Mouse (Mus musculus): ENCODE data around the gene Rbbp7. TPM values are rescaled to one million over a fixed set of nuclear protein-coding genes. Genes with fewer than 3 reads are reported as not detected.
"Not testable (repeated sequence)": the region's sequence is repeated elsewhere in the genome, so short reads cannot be mapped to it uniquely, and the experiment has no call there.

Gene Rbbp7
- polyA plus RNA-seq, 1 experiment: 25.4 TPM

GRCm38 (mm10) chrX:162759251-162760114, 719 bp upstream of the Rbbp7 start:
- Histone ChIP-seq H3K27me3 (ENCODE audit: control insufficient read depth, insufficient read depth, low read length) (no peaks in the 10 kb centered on the region), H3K4me3 (ENCODE audit: extremely low read depth, insufficient read depth, insufficient read length) (peak overlapping the region; percentile 60), H3K4me1 (ENCODE audit: control insufficient read depth, insufficient read depth, insufficient read length) (no peaks in the 10 kb centered on the region; the same call in 1 of the 2 replicates), H3K36me3 (ENCODE audit: control insufficient read depth, insufficient read depth, low read length) (no peaks in the 10 kb centered on the region), H3K27ac (ENCODE audit: insufficient read depth, low read length) (peak overlapping the region; percentile 93)
- DNase-seq (ENCODE audit: low read depth in 1 of 2, low spot score in 2 of 2): peak; percentile 10 to 12
- 38% methylated on average over 32 of the region's 32 CpGs for whole genome bisulfite sequencing
- TF ChIP-seq POLR2A (IDR thresholded peaks at IDR 0.05; ENCODE audit: low read depth, low read length): no peak
- no peak for TF ChIP-seq CTCF (IDR thresholded peaks at IDR 0.05; ENCODE audit: extremely low read depth, insufficient read depth, insufficient read length, insufficient replicate concordance)

- H3K27me3 ChIP-seq (ENCODE audit: control insufficient read depth, insufficient read depth, low read length): no peaks in the 10 kb centered on the region
- TF ChIP-seq POLR2A (IDR thresholded peaks at IDR 0.05; ENCODE audit: low read depth, low read length): no peak
- TF ChIP-seq CTCF (IDR thresholded peaks at IDR 0.05; ENCODE audit: extremely low read depth, insufficient read depth, insufficient read length, insufficient replicate concordance): no peak
- H3K4me3 ChIP-seq (ENCODE audit: extremely low read depth, insufficient read depth, insufficient read length): peak overlapping the region; percentile 97
- DNase-seq (ENCODE audit: low read depth in 1 of 2, low spot score in 2 of 2): peak in 1 of 2 experiments; percentile 6
- no peak overlapping the region for H3K27ac ChIP-seq (ENCODE audit: insufficient read depth, low read length)
- no peaks in the 10 kb centered on the region; the same call in 1 of the 2 replicates for H3K4me1 ChIP-seq (ENCODE audit: control insufficient read depth, insufficient read depth, insufficient read length)
- 28% methylated on average over 28 of the region's 50 CpGs for WGBS
- no peaks in the 10 kb centered on the region for H3K36me3 ChIP-seq (ENCODE audit: control insufficient read depth, insufficient read depth, low read length)
These were observed 835 bp downstream of the Rbbp7 start for GRCm38 (mm10) chrX:162760958-162761515.

- H3K4me1 ChIP-seq (ENCODE audit: control insufficient read depth, insufficient read depth, insufficient read length): no peaks in the 10 kb centered on the region; the same call in 1 of the 2 replicates
- TF ChIP-seq CTCF (IDR thresholded peaks at IDR 0.05; ENCODE audit: extremely low read depth, insufficient read depth, insufficient read length, insufficient replicate concordance) (no peak), POLR2A (IDR thresholded peaks at IDR 0.05; ENCODE audit: low read depth, low read length) (no peak)
- WGBS: 36% methylated on average over 9 of the region's 9 CpGs
- no peak for DNase-seq (ENCODE audit: low read depth in 1 of 2, low spot score in 2 of 2)
- H3K27me3 ChIP-seq (ENCODE audit: control insufficient read depth, insufficient read depth, low read length): no peaks in the 10 kb centered on the region
- no peaks in the 10 kb centered on the region for H3K36me3 ChIP-seq (ENCODE audit: control insufficient read depth, insufficient read depth, low read length)
- H3K27ac ChIP-seq (ENCODE audit: insufficient read depth, low read length): no peak overlapping the region
- H3K4me3 ChIP-seq (ENCODE audit: extremely low read depth, insufficient read depth, insufficient read length): peak overlapping the region; percentile 97; the same call in 1 of the 2 replicates
These were observed 1.7 kb downstream of the Rbbp7 start for GRCm38 (mm10) chrX:162761716-162762395.

- WGBS: 73% methylated on average over 1 of the region's 1 CpGs
- no peak overlapping the region for H3K4me3 ChIP-seq (ENCODE audit: extremely low read depth, insufficient read depth, insufficient read length)
- no peaks in the 10 kb centered on the region for H3K27me3 ChIP-seq (ENCODE audit: control insufficient read depth, insufficient read depth, low read length)
- H3K4me1 ChIP-seq (ENCODE audit: control insufficient read depth, insufficient read depth, insufficient read length): no peaks in the 10 kb centered on the region
- DNase-seq (ENCODE audit: low read depth in 1 of 2, low spot score in 2 of 2): no peak
- TF ChIP-seq CTCF (IDR thresholded peaks at IDR 0.05; ENCODE audit: extremely low read depth, insufficient read depth, insufficient read length, insufficient replicate concordance): no peak
- no peak for TF ChIP-seq POLR2A (IDR thresholded peaks at IDR 0.05; ENCODE audit: low read depth, low read length)
- no peaks in the 10 kb centered on the region; the same call in 1 of the 2 replicates for H3K36me3 ChIP-seq (ENCODE audit: control insufficient read depth, insufficient read depth, low read length)
- H3K27ac ChIP-seq (ENCODE audit: insufficient read depth, low read length): no peak overlapping the region
These were observed 10.5 kb downstream of the Rbbp7 start for GRCm38 (mm10) chrX:162770726-162771125.

GRCm38 (mm10) chrX:162788372-162788771, 28.2 kb downstream of the Rbbp7 start:
- H3K4me3 ChIP-seq (ENCODE audit: extremely low read depth, insufficient read depth, insufficient read length): no peak overlapping the region
- H3K27me3 ChIP-seq (ENCODE audit: control insufficient read depth, insufficient read depth, low read length): no peaks in the 10 kb centered on the region
- no peak overlapping the region for H3K27ac ChIP-seq (ENCODE audit: insufficient read depth, low read length)
- no peaks in the 10 kb centered on the region for H3K4me1 ChIP-seq (ENCODE audit: control insufficient read depth, insufficient read depth, insufficient read length)
- WGBS: 48% methylated on average over 1 of the region's 1 CpGs
- no peak for TF ChIP-seq POLR2A (IDR thresholded peaks at IDR 0.05; ENCODE audit: low read depth, low read length)
- no peak for TF ChIP-seq CTCF (IDR thresholded peaks at IDR 0.05; ENCODE audit: extremely low read depth, insufficient read depth, insufficient read length, insufficient replicate concordance)
- peaks cover 1% of the 10 kb centered on the region; the same call in 1 of the 2 replicates for H3K36me3 ChIP-seq (ENCODE audit: control insufficient read depth, insufficient read depth, low read length)
- no peak for DNase-seq (ENCODE audit: low read depth in 1 of 2, low spot score in 2 of 2)

GRCm38 (mm10) chrX:162791392-162791791, 31.2 kb downstream of the Rbbp7 start:
- not testable (repeated sequence) for DNase-seq (ENCODE audit: low read depth in 1 of 2, low spot score in 2 of 2)

More at GRCm38 (mm10) chrX:162791392-162791791, 31.2 kb downstream of the Rbbp7 start:
- not testable (repeated sequence) for H3K4me1 ChIP-seq (ENCODE audit: control insufficient read depth, insufficient read depth, insufficient read length); H3K27ac ChIP-seq (ENCODE audit: insufficient read depth, low read length); H3K27me3 ChIP-seq (ENCODE audit: control insufficient read depth, insufficient read depth, low read length); H3K36me3 ChIP-seq (ENCODE audit: control insufficient read depth, insufficient read depth, low read length); H3K4me3 ChIP-seq (ENCODE audit: extremely low read depth, insufficient read depth, insufficient read length)
- 83% methylated on average over 5 of the region's 5 CpGs for WGBS

All from spleen, adult 2 months (tissue).